Mouse (Mus musculus) right cerebral cortex, postnatal 4 days (tissue): ENCODE results near the gene Samm50.

ENCODE experiments used
- DNase-seq: peaks from one replicate; pipeline ENCODE4 v3.0.0-alpha.2; 2022

The Samm50 gene

DNA sequence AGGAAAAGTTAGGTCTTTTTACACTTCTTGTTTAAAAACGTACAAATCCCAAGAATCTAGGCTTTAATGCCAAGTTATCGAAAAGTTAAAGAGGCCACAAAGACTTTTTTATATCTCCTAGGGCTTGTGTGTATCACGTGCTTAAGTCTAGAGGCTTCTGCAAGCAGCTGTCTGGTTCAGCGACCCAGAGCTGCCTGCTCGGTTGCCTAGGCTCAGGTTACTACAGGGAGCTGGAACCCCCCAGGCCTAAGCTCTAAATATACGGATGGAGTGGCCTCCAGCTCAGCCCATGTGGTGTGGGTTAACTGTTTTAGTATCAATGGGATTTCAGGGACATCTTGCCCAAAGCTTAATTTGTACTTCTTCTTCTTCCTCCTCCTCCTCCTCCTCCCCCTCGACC, 49.5 kb downstream of the Samm50 start:
- DNase-seq = no peak

DNA sequence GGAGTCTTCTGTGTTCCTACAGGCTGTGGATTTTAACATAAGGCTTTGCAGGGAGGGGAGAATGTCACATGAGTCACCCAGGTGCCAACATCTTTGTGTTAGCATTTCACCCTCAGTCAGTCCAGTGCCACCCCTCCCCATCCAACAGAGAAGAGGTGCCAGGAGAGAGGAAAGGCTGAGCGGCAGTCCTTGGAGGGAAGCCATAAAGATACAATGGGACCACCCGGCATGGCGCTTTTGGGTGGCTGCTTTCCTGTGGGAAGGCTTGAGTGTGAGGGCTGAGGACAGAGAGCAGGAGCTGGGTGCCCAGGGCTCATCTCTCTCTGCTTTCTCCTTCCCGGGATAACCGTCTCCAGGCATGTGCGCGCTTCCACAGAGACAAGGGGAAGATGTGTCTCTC, 53.1 kb downstream of the Samm50 start:
- no peak for DNase-seq

DNA sequence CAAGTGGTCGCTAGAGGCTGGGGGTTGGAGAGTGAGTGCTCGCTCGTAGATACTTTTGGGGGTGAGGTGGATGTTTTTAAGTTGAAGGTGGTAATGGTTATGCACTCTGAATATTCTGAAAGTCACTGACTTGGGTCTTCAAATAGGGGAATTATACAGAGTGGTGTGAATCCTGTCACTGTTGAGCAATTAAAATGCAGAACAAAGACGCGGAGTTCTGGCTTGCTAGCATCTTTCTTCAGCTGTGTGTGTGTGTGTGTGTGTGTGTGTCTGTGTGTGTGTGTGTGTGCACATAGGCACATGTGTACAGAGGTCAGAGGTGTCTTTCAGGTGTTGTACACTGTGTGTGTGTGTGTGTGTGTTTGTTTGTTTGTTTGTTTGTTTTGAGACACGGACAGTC, 54.2 kb downstream of the Samm50 start:
- DNase-seq = no peak

DNA sequence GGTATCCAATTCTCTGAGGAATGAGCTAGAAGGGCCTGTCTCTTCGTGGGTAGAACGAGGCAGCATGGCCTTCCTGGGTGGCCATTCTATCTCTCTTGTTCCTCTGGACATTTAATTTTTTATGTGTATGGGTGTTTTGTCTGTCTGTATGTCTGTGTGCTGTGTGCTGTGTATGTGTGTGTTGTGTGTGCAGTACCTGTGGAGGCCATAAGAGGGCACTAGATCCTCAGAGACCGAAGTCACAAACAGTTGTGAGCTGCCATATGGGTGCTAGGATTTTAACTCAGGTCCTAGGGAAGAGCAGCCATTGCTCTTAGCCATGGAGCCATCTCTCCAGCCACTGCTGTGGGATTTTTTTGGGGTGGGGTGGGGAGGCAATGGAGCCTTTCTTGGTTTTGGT, 55.3 kb downstream of the Samm50 start:
- DNase-seq = no peak

DNA sequence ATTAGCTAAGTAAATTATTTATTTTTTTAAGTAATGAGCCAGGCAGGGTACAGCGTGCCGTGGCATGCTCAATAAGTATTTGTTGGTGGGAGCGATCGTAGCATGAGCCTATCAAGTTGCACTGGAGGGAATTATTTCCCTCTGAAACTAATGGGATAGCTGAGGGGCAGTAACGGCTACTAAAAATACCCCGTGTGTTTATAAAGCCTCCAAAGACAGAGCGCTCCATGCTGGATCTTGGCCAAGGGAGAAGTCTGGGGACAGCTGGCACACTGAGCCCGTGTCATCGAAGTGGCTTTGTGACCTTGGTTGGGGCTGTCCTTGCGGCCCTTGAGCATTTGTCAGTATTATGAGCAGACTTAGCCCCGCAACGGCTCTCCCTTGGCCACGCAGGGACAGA, 59.2 kb downstream of the Samm50 start:
- DNase-seq = no peak

DNA sequence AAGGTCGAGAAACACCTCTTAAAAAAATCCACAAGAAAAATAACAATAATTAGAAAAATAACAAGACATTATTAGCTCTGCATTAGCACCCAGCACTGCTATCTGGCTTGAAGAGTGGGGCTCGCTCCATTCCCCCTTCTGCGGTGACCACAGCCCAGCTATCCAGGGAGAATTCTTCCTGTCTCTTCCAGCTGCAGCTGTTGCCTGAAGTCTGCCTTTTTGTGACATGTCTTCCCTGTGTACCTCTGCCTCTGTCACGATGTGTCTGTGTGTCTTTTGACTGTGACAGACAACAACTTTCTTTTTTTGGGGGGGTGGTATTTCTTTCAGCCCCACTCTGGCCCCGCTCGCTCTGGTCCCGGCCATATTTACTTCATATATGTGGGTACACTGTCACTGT, 60.6 kb downstream of the Samm50 start:
- no peak for DNase-seq

DNA sequence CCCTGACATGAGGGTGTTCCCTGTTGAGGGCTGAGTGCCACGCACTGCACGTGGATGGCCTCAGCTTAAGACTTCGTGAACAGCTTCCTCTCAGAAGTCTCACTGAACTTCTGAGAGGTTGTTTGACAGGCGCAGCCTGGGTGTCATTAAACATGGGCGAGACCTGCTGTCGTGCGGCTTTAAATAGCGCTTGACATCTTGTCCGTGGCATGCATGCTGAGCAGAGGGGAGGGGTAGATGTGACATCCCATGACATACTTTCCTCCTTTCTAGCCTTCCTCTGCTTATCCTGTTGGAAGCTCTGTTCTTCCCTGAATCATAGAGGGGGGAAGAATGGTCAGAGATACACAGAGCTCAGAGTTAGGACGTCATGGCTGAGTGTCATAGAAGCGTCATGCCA, 61.7 kb downstream of the Samm50 start:
- DNase-seq = no peak

DNA sequence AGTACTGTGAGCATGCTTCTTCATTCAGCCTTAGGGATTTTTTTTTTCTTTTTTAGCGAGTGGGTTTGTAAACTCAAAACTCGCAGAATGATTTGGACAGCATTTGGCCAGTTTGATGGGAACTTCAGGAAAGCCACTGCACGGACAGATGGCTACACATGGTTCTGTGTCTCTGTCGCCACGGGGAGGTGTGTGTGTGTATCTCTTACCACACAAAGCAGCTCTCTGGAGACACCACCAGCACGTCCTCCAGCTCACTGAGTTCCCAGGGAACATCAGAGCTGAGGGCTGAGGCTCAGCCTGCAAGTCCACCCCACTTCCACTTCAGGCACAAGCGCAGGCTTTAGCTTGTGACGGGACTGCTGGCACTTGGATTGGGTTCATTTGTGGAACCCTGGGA, 62.3 kb downstream of the Samm50 start:
- no peak for DNase-seq

DNA sequence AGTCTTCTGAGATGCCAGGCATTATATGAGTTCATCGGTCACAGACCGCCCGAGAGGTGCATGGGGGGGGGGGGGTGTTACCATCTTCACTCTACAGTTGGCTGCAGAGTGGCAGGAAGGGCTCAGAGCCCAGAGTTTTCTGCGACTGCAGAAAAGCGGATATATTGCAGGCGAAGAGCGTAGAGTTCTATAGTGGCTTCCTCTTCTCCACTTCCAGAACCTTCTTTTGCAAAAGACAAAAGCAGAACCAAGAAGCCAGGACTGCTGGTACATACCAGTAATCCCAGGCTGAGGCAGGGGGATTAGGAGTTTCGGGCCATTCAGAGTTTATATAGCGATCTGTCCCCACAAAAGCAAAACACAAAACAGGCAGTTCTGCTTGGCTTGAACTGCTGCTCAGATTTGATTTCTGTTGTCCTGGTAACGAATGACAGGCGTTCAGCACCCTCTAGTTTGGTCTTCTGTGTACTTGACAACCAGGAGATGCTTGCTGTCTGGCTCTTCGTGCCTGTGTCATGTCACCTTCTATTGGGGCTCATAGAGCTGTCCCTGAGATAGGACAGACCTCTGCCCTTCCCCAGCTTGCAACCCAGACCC, 64.3 kb downstream of the Samm50 start:
- no peak for DNase-seq

DNA sequence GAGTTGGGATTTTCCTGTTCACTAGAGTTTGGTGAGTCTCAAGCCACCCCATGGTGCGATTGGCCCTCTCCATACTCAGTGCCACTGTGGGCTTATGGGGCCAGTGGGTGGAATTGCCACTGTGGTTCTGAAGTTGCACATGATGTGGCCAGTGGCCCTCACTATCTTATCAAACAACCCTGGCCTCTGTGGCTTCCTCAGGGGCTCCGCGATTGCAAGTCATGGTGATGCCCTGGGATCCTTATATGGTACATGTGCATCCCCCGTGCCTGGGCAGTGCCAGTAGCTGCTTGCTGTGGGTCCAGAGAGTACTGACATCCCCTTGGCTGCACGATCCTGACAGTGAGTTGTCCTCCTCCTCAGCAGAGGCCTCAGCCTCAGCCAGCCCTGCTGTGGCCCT, 64.8 kb downstream of the Samm50 start:
- no peak for DNase-seq

DNA sequence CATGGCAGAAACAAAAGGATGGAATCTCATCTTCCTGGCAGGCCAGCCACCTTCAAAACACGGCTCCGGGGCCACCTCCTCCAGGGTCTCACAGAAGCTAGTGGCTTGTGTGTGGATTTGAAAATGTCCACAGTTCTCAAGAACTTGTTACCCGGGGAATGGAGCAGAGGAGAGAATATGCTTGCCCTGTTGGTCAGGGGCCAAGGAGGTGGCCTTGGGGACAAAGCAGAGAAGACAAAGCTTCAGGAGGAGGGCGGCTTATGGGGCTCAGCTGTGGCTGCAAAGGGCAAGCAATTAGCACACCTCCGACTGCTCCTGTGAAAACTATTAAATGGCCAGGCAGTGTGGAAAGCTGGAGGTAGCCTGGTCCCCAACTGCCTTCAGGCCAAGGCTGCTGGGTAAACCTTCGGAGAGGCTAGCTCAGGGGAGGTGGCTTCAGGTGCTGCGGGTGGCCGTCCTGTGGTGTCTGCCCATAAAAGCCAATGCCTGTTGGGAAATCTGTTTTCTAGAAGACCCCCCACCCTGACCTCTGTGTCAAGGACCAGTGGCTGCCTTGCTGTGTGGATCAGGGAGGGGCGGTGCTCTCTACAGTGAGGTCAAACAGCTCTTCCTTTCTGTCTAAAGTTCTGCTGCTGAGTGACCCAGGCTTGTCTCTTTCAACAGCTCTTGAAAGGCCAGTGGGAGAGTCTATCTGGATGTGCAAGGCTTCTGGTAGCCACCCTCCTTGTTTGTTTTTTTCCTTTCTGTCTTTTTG, 66.7 kb downstream of the Samm50 start:
- DNase-seq = no peak

DNA sequence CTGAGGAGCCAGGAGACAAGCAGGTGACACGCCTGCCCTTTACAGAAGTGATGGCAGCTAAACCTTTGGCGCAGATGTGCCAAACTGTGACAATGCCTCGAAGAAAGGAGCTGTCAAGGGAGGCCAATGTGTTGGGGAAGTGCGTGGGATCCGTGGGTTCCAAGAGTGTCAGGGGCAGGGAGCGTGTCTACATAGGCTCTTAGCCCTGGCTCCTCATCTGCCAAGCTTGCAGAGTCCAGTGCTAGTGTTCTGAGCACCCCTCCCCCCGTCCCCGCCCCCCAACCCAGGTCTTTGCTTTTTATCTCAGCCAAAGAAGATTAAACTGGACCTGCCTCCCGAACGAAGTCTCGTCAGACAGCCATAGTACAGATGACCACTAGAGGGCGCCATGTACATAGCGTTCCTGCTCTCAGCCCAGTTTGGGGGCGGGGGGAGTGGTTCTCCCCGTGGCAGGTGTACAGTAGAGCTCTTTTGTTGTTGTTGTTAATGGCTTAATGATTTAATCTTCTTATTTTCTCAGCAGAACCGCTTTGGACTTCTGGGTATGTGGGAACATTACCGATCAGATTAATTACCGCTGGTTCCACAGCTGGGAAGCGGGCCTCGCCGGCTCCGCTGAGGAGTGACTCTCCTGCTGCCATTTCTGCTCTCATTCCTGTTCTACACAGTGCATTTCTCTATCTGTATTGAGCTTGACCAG, 68.2 kb downstream of the Samm50 start:
- DNase-seq = peak; percentile 89

DNA sequence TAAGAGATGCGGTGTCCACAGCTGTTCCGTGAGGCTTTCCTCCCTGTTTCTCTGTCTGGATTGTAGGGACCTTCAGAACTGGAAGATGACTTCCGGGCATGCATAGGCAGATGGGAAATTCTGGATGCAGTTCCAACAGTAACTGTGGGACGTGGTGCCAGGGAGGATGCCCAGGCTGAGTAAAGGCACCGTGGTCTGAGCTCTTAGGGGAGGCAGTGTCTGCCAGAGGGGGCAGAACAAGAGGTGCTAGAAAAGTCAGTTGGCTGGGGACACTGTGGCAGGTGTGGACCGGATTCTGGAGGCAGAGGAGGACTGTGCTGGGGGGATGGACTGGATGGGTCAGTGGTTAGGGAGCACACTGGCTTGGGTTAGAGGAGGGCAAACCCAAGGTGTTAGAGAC, 70.6 kb downstream of the Samm50 start:
- DNase-seq = no peak

DNA sequence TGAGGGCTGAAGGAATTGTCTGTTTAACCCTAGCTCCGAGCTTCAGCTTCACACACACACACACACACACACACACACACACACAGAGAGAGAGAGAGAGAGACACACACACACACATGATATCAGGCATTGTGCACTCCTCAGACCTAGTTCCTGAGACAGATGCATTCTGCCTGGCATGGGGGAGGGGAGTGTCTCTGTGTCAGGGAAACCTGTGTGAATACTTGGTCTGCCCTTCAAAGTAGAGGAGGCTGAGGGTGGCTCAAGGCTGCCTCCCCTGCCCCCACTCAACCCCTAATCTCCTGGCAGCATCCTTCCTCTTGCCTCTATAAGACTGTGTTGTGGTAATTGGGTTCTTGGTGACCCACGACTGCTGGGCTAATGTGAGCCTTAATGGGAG, 71.5 kb downstream of the Samm50 start:
- DNase-seq = no peak

DNA sequence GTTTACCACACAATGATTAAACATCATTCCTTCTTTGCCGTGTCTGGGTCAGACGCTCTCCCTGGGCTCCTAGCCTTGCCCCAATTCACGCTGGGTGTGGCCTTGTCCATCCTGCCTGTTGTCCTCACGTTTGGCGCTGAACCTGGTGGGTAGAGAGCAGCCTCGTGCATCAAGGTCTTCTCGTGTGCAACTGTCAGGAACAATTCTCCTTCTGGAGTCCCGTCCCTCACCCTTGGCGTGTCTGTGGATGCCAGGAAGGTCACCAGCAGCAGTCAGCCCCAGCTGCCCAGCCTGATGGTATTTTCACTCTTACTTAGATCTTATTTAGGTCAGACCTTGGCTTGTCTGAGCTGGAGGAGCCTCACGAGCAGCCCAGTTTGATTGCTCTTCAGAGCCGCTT, 73.1 kb downstream of the Samm50 start:
- DNase-seq = no peak

DNA sequence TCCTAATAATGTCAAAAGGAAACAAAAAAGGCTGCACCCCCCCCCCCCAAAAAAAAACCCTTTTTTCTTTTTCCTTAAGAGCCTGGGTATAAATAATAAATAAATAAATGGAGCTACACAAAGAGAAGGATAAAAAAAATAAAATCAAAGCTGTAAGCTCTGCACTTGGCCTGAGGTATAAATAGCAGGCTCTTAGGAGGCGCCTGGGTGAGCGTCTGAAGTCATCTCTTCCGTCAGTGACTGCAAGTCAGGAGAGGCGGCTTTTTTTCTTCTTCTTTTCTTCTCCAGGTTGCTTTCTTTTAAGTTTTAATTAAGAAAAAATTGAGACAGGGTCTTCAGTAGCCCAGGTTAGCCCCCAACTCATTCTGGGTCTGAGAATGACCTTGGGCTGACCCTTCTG, 74.2 kb downstream of the Samm50 start:
- DNase-seq = no peak
